Mouse (Mus musculus) gastrocnemius, postnatal 10 days (tissue): ENCODE data around the gene Selenbp1. TPM values are rescaled to one million over a fixed set of nuclear protein-coding genes. Genes with fewer than 3 reads are reported as not detected.
A peak's percentile ranks its signal among the peaks of the same experiment; 100 is the strongest.
"Not testable (repeated sequence)": the region's sequence is repeated elsewhere in the genome, so short reads cannot be mapped to it uniquely, and the experiment has no call there.

Experiments
- DNase-seq: peaks from one replicate; pipeline ENCODE4 v3.0.0; 2021; ENCODE audit warnings: mixed read lengths
- long read RNA-seq, 2 experiments: library from polyadenylated mRNA; stranded (forward); transcript quantifications; one replicate each; pipeline ENCODE4 v2.0.0; 2021
- total RNA-seq, 2 experiments: library from RNA; stranded (reverse); gene quantifications; 2 replicates each; pipeline ENCODE4 v1.2.3; 2021

Selenbp1 gene
- total RNA-seq, result 1 to 10 TPM; 8.3 to 8.6 TPM
- long read RNA-seq, experiment 1, transcript Selenbp1-201 (12 exons, 1,712 nt), result major isoform, 11 of 13 reads
- long read RNA-seq, experiment 1, partial matches to known transcripts, result 1 of 13 reads
- long read RNA-seq, experiment 1, other reads (novel, unspliced or antisense), result 1 of 13 reads
- long read RNA-seq, experiment 2, transcript Selenbp1-201 (12 exons, 1,712 nt), result major isoform, 13 of 16 reads
- long read RNA-seq, experiment 2, partial matches to known transcripts, result 1 of 16 reads
- long read RNA-seq, experiment 2, other reads (novel, unspliced or antisense), result 2 of 16 reads

GRCm38 (mm10) chr3:94932809-94933564, at the start of gene Selenbp1:
Gene Selenbp1, plus strand, starts transcription at chr3:94933056.
- DNase-seq, result peak; percentile 66

DNA sequence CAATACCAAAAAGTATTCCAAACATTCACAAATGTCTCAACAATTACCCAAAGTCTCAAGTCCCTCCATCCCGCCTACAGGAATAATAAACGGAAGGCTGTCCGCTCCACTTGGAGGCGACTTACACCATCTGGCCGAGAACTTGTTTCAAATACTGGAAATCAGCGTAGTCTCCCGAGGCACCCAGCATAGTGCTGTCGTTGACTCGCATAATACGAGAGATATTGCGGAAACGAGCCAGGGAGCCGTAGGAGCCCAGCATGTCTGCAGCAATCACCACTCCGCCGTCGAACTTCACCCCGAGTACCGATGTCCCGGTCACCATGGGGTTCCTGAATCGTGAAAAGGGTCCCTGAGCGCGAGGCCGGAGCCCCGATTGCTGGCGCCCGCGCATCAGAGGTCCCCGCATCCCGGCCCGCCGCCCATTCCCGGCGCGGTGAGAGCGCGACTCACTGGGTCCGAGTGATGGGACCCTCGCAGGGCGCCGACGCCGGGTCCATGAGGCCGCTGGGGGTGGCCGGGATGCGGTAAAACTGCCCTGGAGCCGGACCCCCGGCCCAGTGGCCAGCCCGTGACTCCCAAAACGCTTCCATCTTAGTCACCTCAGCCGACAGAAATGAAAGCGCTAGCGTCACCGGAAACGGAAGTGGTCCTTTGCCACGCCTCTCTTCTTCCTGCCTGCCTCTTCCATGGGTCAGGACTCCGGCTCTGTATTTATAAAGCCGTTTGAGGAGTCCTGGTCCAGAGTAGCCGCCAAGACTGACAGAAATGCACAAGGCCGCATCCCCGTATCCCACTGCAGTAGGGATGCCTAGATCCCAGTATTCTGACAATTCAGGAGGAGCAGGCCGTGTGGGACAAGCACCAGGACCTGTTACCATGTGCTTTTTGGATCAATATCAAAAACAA, 46.3 kb upstream of the Selenbp1 start, which contains the start of gene Psmb4:
Gene Psmb4 (minus strand): TSS at position 646 of the 909 bp plus-strand sequence.
- DNase-seq, result peak; percentile 80

DNA sequence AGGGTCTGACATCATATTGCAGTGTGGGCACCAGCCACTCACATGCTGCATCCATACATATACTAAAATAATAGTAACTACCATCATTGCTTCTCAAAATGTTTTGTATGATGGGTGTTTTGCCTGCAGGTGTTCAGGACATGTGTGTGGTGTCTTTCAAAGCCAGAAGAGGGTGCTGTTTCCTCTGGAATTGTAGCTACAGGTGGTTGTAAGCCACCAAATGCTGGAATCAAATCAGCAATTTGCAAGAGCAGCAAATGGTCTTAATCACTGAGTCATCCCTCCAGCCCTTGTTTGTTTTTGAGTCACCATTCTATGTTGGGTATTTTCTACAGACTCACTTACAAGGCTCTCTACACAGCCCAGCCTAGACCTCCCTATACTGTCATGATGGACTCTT, 44.3 kb upstream of the Selenbp1 start:
- DNase-seq, result no peak

DNA sequence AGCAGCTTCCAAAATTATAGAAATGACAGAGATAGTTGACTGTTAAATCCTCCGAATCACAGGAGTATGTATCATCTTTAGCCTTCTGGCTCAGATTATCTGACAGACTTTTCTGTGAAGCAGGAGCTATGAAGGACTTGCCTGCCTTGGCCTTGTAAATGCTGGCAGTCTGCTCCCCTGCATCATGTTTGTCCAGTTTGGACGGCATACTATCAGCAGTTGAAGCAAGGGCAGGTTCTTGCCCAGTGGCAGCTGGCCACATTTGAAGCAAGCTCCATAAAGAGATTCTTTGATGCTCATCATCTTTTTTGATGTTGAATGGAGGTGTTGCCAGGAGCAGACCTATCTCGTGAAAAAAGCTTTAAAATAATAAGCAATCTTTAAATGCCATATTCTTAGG, 38.8 kb upstream of the Selenbp1 start:
- no peak for DNase-seq

DNA sequence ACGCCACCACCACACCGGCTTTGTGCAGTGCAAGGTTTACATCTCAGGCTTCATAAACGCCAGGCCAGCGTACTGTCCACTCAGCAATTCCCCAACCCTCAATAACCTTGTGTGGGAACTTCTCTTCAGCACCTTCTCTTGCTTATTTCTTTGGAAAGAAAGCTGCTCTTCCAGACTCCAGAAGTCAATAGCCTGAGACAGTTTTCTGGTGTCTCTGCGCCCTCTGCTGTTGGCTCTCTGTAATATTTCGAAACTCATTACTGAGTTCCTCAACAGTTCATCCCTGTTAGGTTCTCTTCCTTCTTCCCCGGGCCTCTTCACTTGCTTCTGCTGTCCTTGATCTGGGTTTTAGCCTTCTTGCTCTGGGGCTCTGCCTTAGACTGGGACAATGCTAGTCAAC, 30.1 kb upstream of the Selenbp1 start:
- peak; percentile 64 for DNase-seq

DNA sequence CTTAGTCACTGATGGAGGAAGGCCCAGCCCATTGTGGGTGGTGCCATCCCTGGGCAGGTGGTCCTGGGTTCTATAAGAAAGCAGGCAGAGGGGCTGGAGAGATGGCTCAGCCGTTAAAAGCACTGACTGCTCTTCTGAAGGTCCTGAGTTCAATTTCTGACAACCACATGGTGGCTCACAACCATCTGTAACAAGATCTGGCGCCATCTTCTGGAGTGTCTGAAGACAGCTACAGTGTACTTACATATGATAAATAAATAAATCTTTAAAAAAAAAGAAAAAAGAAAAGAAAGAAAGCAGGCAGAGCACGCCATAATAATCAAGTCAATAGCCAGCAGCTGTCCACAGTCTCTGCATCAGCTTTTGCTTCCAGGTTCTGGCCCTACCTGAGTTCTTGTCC, 28.1 kb upstream of the Selenbp1 start:
- DNase-seq, result not testable (repeated sequence)

GRCm38 (mm10) chr3:94906482-94906881, 26.4 kb upstream of the Selenbp1 start:
- DNase-seq, result no peak

GRCm38 (mm10) chr3:94911050-94911693, 21.7 kb upstream of the Selenbp1 start:
- DNase-seq, result no peak

DNA sequence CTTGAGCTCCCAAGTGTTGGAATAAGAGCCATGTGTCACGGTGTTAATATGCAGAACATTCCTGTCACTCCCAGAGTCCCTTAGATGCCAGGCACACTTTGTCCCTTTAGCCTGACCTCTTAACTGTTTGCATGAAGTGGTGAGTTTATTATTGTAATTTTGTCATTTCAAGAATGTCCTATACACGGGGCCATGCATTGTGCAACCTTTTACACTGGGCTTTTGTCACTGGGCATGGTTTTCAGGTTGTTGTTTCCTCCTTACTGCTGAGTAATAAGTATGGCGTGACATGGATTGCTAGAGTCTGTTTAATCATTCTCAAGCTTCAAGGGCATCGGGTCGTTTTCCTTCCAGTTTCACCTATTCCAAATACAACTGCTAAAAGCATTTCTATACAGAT, 19.1 kb upstream of the Selenbp1 start:
- no peak for DNase-seq

DNA sequence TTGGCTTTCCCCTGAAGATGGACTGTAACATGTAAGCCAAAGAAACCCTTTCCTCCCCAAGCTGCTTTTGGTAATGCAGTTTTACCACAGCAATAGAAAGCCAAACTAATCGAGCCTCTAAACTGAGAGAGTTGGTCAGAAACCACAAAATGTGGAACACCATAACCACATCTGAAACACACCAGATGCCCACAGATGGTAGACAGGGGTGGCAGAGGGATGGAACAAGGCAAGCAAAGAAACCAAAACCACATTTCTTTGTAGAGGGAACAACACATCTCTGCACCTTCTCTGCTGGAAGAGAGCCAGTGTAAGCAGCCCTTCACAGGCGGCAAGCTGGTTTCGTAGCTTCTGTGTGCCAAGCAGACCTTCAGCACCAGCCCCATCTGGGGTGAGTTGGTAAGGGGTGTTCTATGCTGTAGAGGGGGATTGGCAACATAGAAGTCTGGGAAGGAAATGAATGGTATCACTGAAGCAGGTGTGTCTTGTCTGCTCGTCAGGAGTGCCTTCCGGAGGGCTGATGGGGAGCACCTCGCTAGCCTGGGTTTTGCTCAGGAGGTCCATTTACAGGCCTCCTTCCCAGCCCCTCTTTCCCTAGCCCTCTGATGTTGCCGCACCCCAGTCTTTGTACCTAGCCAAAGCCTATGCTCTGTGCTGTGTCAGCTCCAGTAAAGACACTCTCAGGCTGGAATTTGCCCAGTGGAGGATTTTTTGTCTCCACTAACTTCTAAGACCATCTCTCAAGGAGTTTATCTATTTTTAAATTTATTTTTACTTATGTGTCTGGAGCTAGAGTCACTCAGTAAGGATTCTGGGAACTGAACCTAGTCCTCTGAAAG, 16.7 kb upstream of the Selenbp1 start:
- no peak for DNase-seq

- no peak for DNase-seq
Measured at GRCm38 (mm10) chr3:94917816-94918361, 15.0 kb upstream of the Selenbp1 start.

DNA sequence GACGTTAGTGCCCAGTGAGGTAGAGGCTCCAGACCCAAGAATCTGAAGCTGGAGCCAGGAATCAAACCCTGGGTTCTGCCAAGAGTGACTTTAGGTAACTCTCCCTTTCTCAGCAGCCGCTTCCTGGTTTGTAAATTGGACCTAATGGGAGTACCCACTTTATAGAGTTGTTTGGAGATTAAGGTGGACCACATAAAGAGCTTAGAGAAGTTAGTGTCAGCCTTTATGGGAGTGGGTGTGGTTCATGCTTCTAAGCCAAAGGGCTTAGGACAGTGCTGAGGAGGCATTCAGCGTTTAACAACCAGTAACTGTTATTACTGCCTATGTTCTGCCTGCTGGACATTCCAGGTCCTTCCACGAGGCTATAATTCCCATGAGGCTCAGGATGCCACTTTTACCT, 14.0 kb upstream of the Selenbp1 start:
- no peak for DNase-seq

DNA sequence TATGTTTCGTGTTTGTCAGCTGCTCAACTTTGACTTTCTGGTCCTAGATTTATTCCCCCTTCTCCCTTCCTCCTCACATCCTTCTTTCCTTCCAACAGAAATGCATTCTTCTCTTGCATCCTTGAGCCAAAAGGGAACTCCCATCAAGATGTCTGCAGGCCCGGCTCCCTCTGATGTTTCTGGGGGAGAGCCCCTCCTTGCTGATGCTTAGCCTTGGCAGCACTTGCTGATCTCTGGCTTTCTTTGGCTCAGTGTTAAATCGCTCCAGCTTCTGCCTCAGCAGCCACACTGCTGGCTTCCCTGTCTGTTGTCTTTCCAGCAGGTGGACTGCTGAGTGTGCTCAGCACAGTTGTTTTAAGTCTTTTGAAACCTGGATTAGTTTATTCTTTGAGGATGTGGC, 11.8 kb upstream of the Selenbp1 start:
- DNase-seq, result no peak

- no peak for DNase-seq
Measured at GRCm38 (mm10) chr3:94922333-94922732, 10.5 kb upstream of the Selenbp1 start.

DNA sequence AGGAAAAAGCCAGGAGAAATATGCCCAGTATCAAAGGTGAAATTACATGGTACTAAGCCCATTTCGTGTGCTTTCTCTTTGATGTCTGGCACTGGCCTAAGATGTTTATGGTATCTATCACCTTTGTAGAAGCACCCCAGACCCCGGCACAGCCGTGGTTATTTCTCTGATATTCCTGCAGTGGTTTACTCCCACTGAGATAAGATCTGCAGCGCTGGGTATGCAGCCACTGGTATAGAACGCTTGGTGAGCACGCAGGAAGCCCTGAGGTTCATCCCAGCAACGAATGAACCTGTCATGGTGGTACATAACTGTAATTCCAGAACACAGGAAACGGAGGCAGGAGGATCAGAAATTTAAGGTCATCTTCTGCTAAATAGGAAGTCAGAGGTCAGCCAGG, 8.2 kb upstream of the Selenbp1 start:
- no peak for DNase-seq

- DNase-seq, result not testable (repeated sequence)
Measured at GRCm38 (mm10) chr3:94926301-94926736, 6.5 kb upstream of the Selenbp1 start.

GRCm38 (mm10) chr3:94928979-94929378, 3.9 kb upstream of the Selenbp1 start:
- not testable (repeated sequence) for DNase-seq

- DNase-seq, result not testable (repeated sequence)
Measured at GRCm38 (mm10) chr3:94930386-94931266, 2.2 kb upstream of the Selenbp1 start.

- DNase-seq, result not testable (repeated sequence)
Measured at GRCm38 (mm10) chr3:94931427-94932082, 1.3 kb upstream of the Selenbp1 start.
